Mouse (Mus musculus) CD4-positive, CD25-positive, alpha-beta regulatory T cell, adult 2 months (primary cell): ENCODE measurements at regions not wholly inside any gene's neighbourhood (a gene's known extent, or its start where the extent isn't known, plus 50 kb on each side); places are given as distances from the start of the nearest gene placed in this dataset.

Experiments
- DNase-seq: peaks from one replicate; pipeline ENCODE4 v3.0.0-alpha.2; 2012; ENCODE audit warnings: low read depth, low spot score

DNA sequence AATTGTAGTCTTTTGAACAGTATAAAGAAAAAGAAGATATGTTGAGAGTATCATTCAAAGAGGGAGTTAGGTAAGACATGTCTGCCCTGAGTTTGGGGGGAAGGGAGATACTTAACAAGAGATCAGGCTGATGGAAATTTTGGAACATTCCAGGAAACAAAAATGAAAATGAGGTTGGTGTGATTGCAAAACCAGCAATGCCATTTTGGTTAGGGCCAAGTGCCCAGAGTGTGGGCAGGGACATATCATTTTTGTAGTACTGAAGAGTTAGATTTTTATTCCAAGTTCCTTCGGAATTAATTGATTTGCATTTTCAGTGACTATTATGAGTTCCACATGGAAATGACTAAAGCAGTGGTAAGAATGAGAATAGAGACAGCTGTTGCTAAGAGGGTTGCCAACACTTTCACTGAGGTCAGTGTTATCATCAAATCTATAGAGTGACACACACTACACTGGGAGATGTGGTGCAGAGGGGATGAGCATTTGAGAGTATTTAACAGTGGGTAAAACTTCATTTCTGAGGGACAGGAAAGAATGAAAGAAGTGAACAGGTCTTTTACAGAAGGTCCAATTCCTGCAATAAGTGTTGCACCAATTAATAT is 105.1 kb upstream of the Erbb4 start:
- no peak for DNase-seq

DNA sequence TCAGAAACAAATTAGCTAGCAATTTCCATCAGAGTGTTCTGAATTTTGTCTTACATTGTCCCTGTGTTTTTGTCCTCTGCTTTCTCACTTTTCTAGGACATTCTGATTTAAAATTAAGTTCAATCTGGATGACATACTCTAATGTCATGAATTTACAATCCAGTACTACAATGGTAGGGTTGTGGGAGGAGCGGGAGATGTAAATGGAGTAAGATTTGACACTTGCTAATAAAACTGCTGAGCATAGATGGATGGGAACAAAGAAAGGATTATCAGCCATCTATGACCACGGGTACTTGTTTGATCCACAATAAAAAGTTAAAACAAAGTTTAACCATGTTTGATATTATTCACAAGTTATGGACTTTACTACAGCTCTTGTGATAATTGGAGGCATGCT is 94.9 kb upstream of the Erbb4 start:
- no peak for DNase-seq

DNA sequence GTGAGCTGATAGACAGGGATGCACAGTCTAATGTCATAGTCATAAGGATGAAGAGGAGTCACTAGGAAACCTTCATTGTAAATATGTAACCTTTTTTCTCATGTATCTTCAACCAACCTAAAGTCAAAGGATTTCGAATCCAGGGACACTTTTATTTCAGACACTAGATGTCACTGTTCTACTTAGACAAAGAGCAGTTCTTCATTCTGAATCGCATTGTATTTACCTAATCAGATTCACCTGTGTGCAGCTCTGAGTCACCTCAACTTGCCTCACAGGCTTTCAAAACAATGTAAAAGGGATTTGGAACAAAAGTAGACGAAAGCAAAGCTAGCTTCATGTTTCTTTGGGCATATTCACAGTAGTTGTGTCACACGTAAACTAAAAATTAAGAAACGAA is 57.3 kb upstream of the Erbb4 start:
- DNase-seq: peak; percentile 38
